Mouse (Mus musculus) CD4-positive, CD25-positive, alpha-beta regulatory T cell, adult 2 months (primary cell): Measurements from ENCODE around the gene Fam83e.

Experiments
- DNase-seq: peaks from one replicate; pipeline ENCODE4 v3.0.0-alpha.2; 2012; ENCODE audit warnings: low read depth, low spot score

Fam83e gene

GRCm38 (mm10) chr7:45720413-45721233 is at the start of gene Fam83e:
Gene Fam83e (plus strand): TSS chr7:45721212.
- peak; percentile 38 for DNase-seq

GRCm38 (mm10) chr7:45677627-45678295 is 43.3 kb upstream of the Fam83e start:
- no peak for DNase-seq

- no peak for DNase-seq
Measured at GRCm38 (mm10) chr7:45678513-45678912, 42.5 kb upstream of the Fam83e start.

DNA sequence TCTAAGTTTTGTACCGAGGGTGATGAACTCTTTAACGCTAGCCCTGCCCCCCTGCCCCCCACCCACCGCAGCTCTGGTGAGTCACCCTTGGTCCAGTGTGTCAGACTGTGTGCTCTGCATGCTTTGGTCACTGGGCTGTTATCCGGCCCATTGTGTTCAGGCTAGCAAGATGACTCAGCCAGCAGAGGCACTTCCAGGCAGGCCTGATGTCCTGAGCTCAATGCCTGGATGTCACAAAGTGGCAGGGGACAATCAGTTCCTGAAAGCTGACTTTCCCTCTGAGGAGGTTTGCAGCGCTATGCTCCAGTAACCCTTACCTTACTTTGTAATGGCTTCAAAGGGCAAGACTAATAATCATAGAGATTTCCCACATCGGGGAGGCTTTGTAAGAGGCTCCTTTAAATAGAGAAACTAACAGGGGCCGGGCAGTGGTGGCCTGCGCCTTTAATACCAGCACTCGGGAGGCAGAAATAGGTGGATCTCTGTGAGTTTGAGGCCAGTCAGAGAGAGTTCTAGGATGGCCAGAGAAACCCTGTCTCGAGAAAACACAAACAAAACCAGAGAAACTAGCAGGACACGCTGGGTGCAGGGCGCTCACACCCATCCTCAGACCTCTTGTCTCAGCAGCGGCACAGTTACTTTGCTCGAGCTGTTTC is 40.9 kb upstream of the Fam83e start:
- DNase-seq = no peak

DNA sequence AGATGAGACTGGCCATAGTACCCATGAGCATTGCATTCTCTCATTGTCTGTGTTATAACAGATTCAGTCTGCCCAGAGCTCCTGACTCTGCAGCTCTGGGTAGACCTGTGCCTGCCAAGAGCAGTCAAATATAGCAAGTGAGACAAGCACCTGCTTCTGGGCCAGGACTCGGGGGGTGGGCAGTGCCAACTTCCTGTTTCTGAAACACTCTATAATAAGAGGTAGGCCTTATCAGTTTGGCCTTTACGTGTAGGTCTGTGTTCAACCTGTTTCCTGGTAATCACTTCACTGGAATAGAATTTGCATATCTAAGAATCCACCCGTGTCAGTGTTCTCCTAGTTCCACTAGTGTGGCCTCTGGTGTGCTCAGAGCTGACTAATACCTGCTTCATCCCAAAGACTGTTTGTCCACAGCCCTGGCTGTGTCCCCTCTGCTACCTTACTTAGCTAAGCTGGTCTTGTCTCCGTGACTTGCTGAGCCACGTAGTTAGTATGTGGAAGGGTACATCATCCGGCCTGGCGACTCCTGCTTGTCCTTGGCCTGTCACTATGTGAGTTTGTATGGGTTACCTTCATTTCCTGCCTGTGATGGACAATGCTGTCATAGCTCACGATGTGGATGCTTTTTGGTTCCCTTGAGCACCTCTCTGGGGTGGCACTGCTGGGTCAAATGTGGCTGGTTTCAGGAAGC is 39.8 kb upstream of the Fam83e start:
- DNase-seq = peak; percentile 63

GRCm38 (mm10) chr7:45682144-45683126 is 38.6 kb upstream of the Fam83e start:
- peak; percentile 94 for DNase-seq

- DNase-seq = no peak
Measured at GRCm38 (mm10) chr7:45683396-45684050, 37.5 kb upstream of the Fam83e start, which contains the start of gene Ntn5. Gene Ntn5 (plus strand): TSS chr7:45684022.

- DNase-seq = no peak
Measured at GRCm38 (mm10) chr7:45685811-45686210, 35.2 kb upstream of the Fam83e start.

DNA sequence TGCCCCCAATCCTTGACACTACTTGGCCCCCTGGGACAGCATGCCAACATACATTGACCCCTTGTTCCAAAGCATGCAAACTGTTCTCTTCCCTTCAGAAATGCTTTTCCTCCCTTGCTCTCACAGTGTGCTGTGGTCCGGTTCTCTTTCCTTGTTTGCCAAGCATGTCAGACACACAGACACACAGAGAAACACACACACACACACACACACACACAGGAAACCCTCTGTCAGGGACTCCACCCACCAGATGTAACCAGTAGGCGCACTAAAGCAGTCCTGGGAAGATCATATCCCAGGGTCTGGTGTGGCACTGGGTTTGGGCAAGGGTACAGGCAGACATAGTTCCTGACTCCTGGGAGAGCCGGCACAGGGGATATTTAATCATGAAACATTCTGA is 34.2 kb upstream of the Fam83e start:
- DNase-seq = peak; percentile 53

DNA sequence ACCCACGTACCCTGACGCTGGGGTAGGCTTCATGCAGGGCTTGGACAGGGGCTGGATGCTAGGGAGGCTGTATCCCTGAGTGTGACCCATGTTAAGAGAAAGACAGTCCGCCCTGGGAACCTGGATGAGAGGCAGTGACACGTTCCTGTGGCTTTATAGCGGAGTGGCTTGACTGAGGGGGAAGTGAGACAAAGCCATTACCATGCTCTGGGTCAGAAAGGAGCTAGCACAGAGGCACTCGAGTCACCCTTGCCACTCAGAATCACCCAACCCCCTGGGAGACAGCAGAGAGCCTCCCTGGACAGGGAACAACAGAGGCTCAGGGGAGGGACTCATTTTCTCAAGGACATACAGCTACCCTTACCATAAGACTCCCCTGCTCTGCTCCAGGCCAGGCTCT is 31.9 kb upstream of the Fam83e start:
- peak; percentile 1 for DNase-seq

DNA sequence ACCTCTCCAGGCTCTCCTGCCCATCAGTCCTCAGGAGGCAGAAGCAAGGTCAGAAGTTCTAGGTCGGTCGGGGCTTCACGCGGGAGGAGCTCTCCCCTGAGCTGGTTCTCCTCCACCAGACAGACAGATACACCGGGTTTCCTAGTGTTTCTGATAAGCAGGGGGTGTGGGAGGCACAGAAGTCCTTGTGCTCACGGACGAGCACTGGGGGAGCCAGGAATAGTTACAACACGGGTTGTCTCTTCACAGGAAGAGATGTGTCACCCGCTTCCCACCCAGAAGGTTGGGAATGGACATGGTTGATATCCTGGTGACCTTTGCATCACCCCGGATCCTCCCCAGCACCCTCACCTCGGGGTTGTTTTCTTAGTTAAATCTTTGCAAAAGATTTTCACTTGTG is 31.2 kb upstream of the Fam83e start:
- no peak for DNase-seq

DNA sequence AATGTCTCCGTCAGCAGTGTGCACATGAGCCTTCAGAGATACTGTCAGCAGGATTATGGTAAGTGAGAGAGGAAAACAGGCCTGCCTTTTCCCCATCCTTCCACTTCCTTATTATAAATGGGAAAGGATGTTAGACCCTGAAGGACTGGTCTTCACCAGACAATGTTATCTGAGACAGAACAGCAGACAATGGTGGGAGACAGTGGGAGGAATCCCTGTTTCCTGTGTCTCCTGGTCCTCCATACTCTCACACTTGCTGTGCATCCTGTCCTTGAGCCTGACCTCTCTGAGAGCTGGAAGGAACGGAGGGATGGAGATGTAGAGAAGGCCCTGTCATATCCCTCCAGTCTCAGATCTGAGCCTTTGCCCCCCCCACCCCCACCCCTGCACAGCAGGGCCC is 28.6 kb upstream of the Fam83e start:
- no peak for DNase-seq

DNA sequence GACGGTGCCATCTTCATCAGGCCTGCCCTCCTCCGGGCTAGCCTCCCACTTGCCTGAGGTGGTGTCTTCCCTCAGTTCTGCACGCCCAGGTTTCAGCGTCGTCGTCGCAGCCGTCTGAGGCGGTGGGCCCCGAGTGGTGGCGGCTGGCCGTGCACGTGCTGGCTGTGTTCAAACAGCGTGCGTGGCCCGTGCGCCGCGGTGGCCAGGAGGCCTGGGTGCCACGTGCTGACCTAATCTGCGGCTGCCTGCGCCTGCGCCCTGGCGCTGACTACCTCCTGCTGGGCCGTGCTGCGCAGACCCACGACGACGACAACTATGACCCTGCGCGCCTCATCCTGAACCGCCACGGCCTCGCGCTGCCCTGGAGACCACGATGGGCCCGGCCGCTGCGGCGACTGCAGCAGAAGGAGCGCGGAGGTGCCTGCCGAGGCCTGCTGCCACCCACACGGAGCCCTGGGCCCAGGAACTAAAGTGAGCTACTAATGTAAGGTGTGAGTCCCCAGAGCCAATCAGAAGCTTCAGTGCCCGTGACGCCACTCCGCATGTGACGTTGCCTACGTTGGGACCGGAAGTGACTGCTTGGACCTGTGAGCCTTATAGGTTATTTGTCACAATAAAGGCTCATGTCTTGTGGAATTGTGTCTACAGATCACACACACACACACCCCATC is 27.0 kb upstream of the Fam83e start, which contains the start of gene Sec1:
Gene Sec1 (minus strand): TSS at position 482 of the 671 bp plus-strand sequence.
- DNase-seq = peak; percentile 3

DNA sequence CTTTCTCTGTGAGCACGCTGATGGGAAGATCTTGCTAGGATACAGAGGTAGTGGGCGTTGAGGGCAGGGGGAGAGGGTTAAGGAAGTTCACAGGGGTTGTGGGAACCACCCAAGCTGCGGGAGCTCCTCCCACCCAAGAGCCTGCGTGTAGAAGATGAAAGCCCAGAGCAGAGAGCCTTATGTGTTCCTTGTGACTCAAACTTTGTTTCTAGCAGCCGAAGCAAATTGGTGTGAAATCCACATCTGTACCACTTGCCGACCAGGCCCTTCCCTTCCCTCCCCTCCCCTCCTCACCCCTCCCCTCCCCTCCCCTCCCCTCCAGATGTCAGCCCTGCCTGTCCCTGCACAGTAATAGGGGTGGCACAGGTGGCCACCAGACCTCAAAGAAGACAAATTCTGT is 25.9 kb upstream of the Fam83e start:
- DNase-seq = peak; percentile 45

DNA sequence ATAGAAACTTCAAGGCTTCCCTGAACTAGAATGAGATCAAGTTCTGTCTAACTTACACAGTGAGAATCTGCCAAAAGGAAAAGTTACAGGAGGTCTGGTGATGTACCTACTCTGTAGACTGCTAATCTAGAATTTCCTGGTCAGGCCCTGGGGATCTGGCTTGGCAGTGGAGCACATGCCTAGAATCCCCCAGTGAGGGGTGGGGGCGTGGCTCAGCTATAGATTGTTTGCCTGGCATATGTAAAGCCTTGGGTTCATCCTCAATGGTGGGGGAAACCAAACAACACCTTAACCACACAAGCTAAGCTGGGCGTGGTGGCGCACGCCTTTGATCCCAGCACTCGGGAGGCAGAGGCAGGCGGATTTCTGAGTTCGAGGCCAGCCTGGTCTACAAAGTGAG is 23.1 kb upstream of the Fam83e start:
- no peak for DNase-seq

DNA sequence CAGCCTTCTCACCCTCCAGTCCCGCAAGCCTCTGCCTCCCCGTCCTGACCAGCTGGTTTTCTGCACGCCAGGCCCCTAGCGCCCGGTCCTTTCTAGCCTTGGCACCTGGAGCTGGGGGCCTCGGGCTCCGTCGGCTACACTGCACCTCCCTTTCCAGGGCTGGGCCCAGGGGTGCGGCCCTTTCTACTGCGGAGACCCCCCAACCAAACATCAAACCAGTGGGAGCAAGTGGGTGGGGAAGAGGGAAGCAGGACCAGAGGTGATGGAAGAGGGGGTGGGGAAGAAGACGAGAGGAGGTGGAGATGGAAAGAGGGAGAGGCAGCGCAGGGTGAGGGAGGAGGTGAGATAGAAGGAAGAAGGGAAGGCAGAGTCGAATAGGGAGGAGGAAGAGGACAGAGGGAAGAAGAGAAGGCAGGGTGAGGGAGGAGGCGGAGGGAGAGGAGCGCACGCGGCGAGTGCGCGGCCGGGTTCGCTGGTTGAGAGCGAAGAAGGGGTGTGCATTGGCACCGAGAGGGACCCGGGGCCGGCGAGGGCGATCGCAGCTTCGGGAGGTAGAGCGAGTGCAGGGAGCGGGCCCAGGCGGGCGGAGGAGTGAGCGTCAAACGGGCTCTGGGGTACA is 21.4 kb upstream of the Fam83e start, which contains the start of gene Car11:
Gene Car11 (plus strand): TSS at position 321 of the 619 bp plus-strand sequence.
- peak; percentile 42 for DNase-seq

DNA sequence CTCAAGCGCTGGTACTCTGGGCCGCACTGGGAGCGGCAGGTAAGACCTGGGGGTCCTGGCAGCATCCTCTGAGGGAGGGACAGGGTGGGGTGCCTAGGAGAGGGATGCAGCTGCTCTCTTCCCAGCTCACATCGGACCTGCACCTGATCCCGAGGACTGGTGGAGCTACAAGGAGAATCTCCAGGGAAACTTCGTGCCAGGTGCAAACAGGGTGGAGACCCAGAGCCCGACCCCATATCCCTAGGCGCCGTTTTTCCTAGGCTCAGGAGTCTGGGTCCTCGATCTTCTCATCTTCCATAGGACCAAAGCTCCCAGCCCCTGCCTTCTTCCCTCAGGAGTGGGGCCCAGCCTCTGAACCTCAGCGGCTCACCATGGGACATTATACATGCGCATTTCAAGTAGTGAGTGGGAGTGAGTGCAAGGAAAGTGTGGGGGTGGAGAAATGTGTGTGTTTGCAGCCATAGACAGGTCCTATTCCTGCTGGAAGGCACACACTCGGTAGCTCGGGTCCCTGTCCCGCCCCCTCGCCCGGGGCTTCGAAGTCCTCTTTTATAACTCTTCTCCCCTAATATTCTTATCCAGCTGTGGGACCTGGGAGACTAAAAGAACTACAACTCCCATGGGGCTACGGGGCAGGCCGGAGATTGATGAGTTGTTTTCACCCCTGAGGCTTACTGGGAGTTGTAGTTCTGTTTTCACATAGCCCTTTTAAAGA is 20.6 kb upstream of the Fam83e start:
- DNase-seq = peak; percentile 82

- DNase-seq = no peak
Measured at GRCm38 (mm10) chr7:45701072-45701471, 19.9 kb upstream of the Fam83e start.
